Mouse (Mus musculus): ENCODE measurements around the gene B9d1. TPM values are rescaled to one million over a fixed set of nuclear protein-coding genes. Genes with fewer than 3 reads are reported as not detected.

B9d1 gene
- polyA plus RNA-seq, 1 experiment from 2014 or later = 37.5 TPM

Other genes starting within 250 kb of the B9d1 start
- 36.4 and 37.4 TPM in 2 replicates for gene Aldh3a2, start 237.7 kb upstream of the B9d1 start, polyA plus RNA-seq (2014; fragmentation: Nextera tagmentation; extraction: Ambion mirVana)
- 0.29 TPM in 1 of 2 replicates, not detected in the other for gene Slc47a2, start 162.3 kb upstream of the B9d1 start, polyA plus RNA-seq (2014; fragmentation: Nextera tagmentation; extraction: Ambion mirVana)
- gene Slc47a1, start 126.8 kb upstream of the B9d1 start, polyA plus RNA-seq (2014; fragmentation: Nextera tagmentation; extraction: Ambion mirVana) = 1.4 and 2.3 TPM in 2 replicates
- gene Rnf112, start 51.0 kb upstream of the B9d1 start, polyA plus RNA-seq (2014; fragmentation: Nextera tagmentation; extraction: Ambion mirVana) = 0.78 and 1.0 TPM in 2 replicates
- gene Mfap4, start 19.7 kb upstream of the B9d1 start, polyA plus RNA-seq (2014; fragmentation: Nextera tagmentation; extraction: Ambion mirVana) = 420 and 428 TPM in 2 replicates
- 49.6 and 59.2 TPM in 2 replicates for gene Mapk7, start 10.7 kb upstream of the B9d1 start, polyA plus RNA-seq (2014; fragmentation: Nextera tagmentation; extraction: Ambion mirVana)
- 28.0 TPM in 2 replicates for gene Epn2, start 74.5 kb downstream of the B9d1 start, polyA plus RNA-seq (2014; fragmentation: Nextera tagmentation; extraction: Ambion mirVana)
- gene Grap, start 148.1 kb downstream of the B9d1 start, polyA plus RNA-seq (2014; fragmentation: Nextera tagmentation; extraction: Ambion mirVana) = 8.2 and 8.6 TPM in 2 replicates
- gene Fam83g, start 178.9 kb downstream of the B9d1 start, polyA plus RNA-seq (2014; fragmentation: Nextera tagmentation; extraction: Ambion mirVana) = 2.2 and 3.7 TPM in 2 replicates
- 0.13 TPM in 1 of 2 replicates, not detected in the other for gene Slc5a10, start 215.7 kb downstream of the B9d1 start, polyA plus RNA-seq (2014; fragmentation: Nextera tagmentation; extraction: Ambion mirVana)

Data from embryonic facial prominence, embryonic 14.5 days (tissue).